Mouse (Mus musculus): ENCODE measurements at regions not wholly inside any gene's neighbourhood (a gene's known extent, or its start where the extent isn't known, plus 50 kb on each side); places are given as distances from the start of the nearest gene placed in this dataset.

DNA sequence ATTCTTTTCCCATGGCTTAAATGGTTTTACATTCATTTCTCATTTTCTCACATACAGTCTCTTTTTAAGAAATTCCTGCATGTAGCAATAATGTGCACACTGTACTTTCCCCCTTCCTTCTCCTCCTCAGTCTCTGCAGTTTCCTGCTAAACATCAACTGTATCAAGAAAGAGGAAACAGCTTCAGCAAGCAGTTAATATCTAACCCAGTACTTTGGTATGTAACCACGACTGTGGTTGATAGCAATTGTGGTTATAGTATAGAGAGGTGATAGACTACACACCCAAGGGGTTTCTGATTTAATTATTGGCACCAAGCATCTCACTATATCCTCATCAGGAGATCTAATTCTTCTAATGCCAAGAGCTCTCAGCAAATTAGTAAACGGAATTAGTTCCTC lies 52.8 kb upstream of the Eci2 start:
- Histone ChIP-seq H3K27ac (no peak overlapping the region), H3K9ac (no peak overlapping the region), H3K9me3 (replicated peaks) (no peaks in the 10 kb centered on the region), H3K27me3 (no peaks in the 10 kb centered on the region), H3K4me3 (no peak overlapping the region), H3K36me3 (no peaks in the 10 kb centered on the region), H3K4me1 (replicated peaks) (no peaks in the 10 kb centered on the region), H3K4me2 (no peak overlapping the region)
- 57% methylated on average over 2 of the region's 2 CpGs for WGBS
- ATAC-seq (replicated peaks; ENCODE audit: insufficient number of reproducible peaks, insufficient read depth, low FRiP score, low read depth): no peak

DNA sequence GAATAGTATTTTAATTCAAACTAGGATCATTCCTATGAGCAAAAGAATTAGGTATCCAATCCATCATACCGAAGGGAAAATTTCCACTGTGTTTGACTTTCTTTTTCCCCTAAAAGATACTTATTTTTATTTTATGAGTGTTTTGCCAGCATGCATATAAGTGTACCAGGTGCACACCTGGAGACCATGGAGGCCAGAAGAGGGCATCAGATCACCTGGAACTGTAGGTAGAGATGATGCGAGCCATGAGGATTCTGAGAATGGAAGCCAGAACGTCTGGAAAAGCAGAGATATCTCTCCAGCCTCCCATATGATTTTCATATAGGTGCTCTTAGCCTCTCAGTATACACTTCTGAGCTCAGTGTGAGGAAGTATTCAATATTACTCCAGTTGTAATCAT lies 58.5 kb upstream of the Eci2 start:
- no peak overlapping the region for H3K4me2 ChIP-seq
- no peaks in the 10 kb centered on the region for H3K4me1 ChIP-seq (replicated peaks)
- H3K36me3 ChIP-seq: no peaks in the 10 kb centered on the region
- WGBS: 65% methylated on average over 3 of the region's 3 CpGs
- no peak overlapping the region for H3K4me3 ChIP-seq
- H3K9ac ChIP-seq: no peak overlapping the region
- no peaks in the 10 kb centered on the region for H3K9me3 ChIP-seq (replicated peaks)
- no peak for ATAC-seq (replicated peaks; ENCODE audit: insufficient number of reproducible peaks, insufficient read depth, low FRiP score, low read depth)
- H3K27ac ChIP-seq: no peak overlapping the region
- H3K27me3 ChIP-seq: no peaks in the 10 kb centered on the region

DNA sequence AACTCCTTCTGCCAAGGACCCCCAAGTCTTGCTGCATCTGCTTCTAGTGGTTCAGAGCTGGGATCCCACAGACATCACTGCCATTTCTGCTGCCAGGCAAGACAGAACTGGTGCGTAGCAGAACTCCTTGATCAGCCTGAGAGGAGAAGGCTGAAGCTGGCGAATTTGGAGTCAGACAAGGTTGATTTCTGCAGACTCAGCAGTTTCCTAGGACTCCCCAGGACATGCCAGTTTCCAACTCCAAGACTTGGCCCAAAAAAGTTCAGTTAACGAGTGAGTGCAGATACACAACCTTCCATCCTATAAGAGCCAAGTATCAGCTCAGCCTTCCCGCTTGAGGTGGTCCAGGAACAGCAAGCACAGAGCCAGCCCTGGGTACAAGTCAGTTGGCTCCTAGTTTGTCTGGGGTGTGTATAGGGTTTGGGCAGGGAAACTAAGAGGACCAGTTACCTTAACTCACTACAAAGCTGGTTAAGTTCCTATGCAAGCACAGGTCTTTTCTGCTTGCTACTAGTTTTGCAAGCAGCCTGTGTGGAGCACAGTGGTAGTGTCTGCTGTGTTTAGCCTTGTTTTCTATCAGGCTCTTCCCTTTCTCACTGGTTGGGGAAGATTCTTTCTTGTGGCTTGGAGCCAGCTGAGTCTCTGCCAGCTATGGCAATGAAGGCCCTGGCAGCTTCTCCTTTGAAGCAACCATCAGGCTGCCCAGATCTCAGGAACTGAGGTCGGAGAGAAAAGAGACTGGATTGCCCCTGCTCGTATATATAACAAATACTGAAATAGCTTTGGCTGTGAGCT lies 60.5 kb upstream of the Eci2 start:
- Histone ChIP-seq H3K36me3 (no peaks in the 10 kb centered on the region), H3K4me3 (no peak overlapping the region), H3K27me3 (no peaks in the 10 kb centered on the region), H3K9ac (no peak overlapping the region), H3K4me2 (no peak overlapping the region), H3K27ac (no peak overlapping the region), H3K9me3 (replicated peaks) (no peaks in the 10 kb centered on the region), H3K4me1 (replicated peaks) (no peaks in the 10 kb centered on the region)
- no peak for ATAC-seq (replicated peaks; ENCODE audit: insufficient number of reproducible peaks, insufficient read depth, low FRiP score, low read depth)
- WGBS: 72% methylated on average over 6 of the region's 6 CpGs

DNA sequence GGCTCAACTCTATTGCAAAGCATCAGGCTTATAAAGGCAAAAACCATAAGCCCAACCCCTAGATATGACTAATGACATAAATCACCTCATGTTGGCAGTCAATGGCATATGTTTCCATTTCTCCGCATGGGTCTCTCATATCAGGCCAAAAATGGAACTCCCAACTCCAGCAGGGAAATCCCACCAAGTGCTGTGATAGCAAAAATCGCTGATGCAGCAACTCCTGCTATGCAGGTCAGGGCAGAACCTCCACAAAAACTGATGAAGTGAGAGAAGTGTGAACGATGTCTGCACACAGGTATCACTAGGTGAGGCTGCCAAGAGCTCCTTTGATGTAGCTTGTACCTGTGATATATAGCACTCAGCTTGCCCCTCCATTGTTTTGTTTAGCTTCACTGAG lies 64.3 kb upstream of the Eci2 start:
- no peak overlapping the region for H3K4me3 ChIP-seq
- no peak overlapping the region for H3K9ac ChIP-seq
- H3K4me2 ChIP-seq: no peak overlapping the region
- 67% methylated on average over 3 of the region's 3 CpGs for WGBS
- H3K27ac ChIP-seq: no peak overlapping the region
- ATAC-seq (replicated peaks; ENCODE audit: insufficient number of reproducible peaks, insufficient read depth, low FRiP score, low read depth): no peak
- no peaks in the 10 kb centered on the region for H3K4me1 ChIP-seq (replicated peaks)
- H3K9me3 ChIP-seq (replicated peaks): no peaks in the 10 kb centered on the region
- no peaks in the 10 kb centered on the region for H3K36me3 ChIP-seq
- no peaks in the 10 kb centered on the region for H3K27me3 ChIP-seq

DNA sequence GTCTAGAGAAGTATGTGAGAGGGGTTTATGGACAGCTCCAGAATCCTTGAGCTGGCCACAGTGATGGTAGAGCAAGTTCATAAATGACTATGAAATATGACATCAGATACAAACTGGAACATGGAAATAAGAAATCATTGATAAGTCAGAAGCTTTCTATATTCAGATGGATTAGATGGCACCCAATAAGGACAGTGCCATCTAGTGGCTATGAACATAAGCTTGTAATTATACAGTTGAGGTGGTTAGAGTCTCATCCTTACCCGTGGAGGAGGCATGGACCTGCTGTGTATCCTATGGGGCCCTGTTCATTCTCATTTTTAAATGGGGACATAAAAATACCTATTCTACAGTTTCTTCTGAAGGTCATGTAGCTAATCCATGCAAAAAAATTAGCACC lies 92.9 kb upstream of the Eci2 start:
- H3K4me1 ChIP-seq (replicated peaks): no peaks in the 10 kb centered on the region
- H3K4me3 ChIP-seq: no peak overlapping the region
- H3K27ac ChIP-seq: no peak overlapping the region
- no peaks in the 10 kb centered on the region for H3K36me3 ChIP-seq
- no peaks in the 10 kb centered on the region for H3K27me3 ChIP-seq
- no peak overlapping the region for H3K9ac ChIP-seq
- no peak for ATAC-seq (replicated peaks; ENCODE audit: insufficient number of reproducible peaks, insufficient read depth, low FRiP score, low read depth)
- 36% methylated on average over 1 of the region's 1 CpGs for WGBS
- no peaks in the 10 kb centered on the region for H3K9me3 ChIP-seq (replicated peaks)
- no peak overlapping the region for H3K4me2 ChIP-seq

DNA sequence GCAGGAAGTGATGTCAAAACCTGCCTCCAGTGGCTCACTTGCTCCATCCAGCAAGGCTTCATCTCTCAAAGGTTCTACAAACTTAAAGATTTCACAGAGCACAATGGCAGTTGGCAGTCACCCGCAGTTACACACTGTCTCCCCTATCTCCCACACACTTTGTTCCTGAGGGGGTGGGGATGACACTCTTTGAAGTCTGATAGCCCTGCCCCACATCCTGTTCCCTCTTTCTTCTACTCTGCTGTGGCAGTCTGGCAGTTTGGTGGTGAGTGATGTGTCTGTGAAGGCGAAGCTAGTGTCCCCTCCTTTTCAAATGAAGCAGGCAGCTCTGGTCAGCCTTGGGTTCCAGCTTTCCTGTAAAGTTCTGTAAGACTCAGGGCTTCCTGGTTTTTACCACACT lies 102.6 kb upstream of the Eci2 start:
- Histone ChIP-seq H3K4me1 (replicated peaks) (no peaks in the 10 kb centered on the region), H3K27me3 (no peaks in the 10 kb centered on the region), H3K36me3 (no peaks in the 10 kb centered on the region), H3K4me2 (no peak overlapping the region), H3K27ac (no peak overlapping the region), H3K4me3 (no peak overlapping the region), H3K9me3 (replicated peaks) (no peaks in the 10 kb centered on the region), H3K9ac (no peak overlapping the region)
- ATAC-seq (replicated peaks; ENCODE audit: insufficient number of reproducible peaks, insufficient read depth, low FRiP score, low read depth): no peak
- WGBS: 34% methylated on average over 2 of the region's 2 CpGs

DNA sequence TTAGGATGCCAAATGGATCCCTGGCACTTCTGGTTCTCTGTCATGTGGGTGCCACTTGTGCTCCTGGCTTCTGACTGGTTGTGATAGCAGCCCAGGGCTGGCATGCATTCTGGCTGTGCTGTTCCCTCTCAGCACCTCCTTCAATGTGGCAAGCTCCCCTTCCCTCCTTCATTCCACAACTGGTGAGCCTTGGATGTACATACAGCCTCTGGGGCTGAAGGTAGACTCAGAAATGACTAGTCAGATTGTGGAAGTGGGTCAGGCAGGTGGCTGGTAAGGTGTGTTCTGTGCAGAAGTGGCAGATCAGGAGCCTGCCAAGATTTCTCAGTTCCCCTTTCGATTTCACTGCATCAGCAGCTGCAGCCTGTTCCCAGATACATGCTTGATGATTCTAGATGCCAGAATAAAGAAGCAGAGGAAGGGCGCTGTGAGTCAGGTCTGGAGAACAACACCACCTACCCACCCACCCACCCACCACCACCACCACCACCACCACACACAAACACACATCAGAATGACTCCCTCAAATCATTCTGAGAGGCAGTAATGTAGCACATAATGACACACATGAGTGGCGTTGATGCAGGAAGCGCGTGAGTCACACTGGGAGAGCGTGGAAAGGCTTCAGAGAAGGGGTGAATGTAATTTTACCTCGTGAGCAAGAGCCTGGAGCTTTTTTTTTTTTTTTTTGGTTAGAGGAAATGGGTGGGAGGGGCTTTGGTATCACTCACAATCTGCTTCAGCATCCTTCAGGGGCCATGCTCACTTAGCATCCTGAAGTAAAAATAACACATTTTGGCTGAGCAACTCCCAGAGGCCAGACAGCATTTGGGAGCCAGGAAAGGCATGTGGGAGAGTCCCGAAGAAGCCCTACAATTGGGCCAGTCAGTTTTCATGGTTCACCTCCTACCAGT lies 104.6 kb upstream of the Eci2 start:
- no peak overlapping the region for H3K4me2 ChIP-seq
- no peak overlapping the region for H3K4me3 ChIP-seq
- no peak for ATAC-seq (replicated peaks; ENCODE audit: insufficient number of reproducible peaks, insufficient read depth, low FRiP score, low read depth)
- H3K27ac ChIP-seq: no peak overlapping the region
- H3K36me3 ChIP-seq: no peaks in the 10 kb centered on the region
- no peak overlapping the region for H3K9ac ChIP-seq
- H3K9me3 ChIP-seq (replicated peaks): no peaks in the 10 kb centered on the region
- H3K27me3 ChIP-seq: no peaks in the 10 kb centered on the region
- WGBS: 62% methylated on average over 8 of the region's 8 CpGs
- no peaks in the 10 kb centered on the region for H3K4me1 ChIP-seq (replicated peaks)

DNA sequence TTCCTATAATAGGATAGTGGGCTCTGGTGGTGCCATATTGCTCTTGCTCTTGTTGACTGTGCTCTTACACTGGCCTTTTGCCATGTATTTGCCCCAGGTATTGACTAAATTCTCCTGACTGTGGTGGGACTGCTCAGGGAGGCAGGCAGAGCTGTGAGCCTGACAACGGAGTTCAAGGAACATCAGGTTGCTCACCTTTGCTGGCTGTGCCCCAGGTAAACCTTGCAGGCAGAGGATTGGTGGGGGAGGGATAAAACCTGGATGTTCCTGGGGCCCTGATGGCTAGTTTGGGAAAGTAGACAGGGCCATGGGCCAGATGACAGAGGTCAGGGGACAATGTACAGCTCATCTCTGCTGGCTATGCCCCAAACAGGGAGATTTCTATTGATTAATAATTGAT lies 124.7 kb upstream of the Eci2 start:
- no peak for ATAC-seq (replicated peaks; ENCODE audit: insufficient number of reproducible peaks, insufficient read depth, low FRiP score, low read depth)
- no peaks in the 10 kb centered on the region for H3K9me3 ChIP-seq (replicated peaks)
- WGBS: 81% methylated on average over 1 of the region's 1 CpGs
- no peaks in the 10 kb centered on the region for H3K27me3 ChIP-seq
- no peaks in the 10 kb centered on the region for H3K4me1 ChIP-seq (replicated peaks)
- no peaks in the 10 kb centered on the region for H3K36me3 ChIP-seq
- H3K4me3 ChIP-seq: no peak overlapping the region
- no peak overlapping the region for H3K4me2 ChIP-seq
- H3K27ac ChIP-seq: no peak overlapping the region
- H3K9ac ChIP-seq: no peak overlapping the region

DNA sequence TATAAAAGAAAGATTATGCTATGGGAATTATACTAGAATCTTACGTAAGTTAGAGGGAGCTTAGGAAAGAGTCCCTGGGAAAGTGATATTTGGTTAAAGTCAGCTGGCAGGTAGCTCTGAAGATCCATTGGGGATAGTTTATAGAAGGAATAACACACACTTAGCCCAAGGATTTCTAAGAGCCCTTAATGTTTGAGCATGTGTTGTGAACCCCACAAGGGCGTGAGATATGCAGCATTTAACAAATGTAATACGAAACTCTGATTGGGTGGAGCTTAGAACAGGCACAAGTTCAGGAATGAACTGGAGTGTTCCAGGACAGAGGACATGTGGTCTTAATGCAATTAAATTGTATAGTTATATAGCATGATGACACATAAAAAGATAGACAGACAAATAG lies 132.6 kb upstream of the Eci2 start:
- Histone ChIP-seq H3K9ac (no peak overlapping the region), H3K27ac (no peak overlapping the region)
- 76% methylated on average over 3 of the region's 3 CpGs for WGBS

DNA sequence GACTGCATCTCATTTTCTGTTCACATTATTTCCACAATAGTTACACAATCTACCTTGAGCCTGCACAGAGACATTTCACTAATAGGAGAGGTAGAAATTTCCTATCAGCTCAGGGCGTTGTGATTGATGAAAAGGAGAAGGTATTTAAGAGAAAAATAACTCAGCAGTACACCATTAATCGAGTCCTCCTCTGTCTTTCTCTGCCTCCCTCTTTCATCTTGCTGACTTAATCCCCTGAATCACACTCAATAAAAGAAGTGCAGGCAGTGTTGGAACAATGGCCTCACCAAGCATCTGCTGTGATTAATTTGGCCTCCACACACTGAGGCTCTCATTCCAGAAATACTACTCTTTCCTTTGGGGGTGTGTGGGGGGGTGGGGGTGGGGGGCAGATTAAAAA lies 133.9 kb upstream of the Eci2 start:
- no peak for ATAC-seq (replicated peaks; ENCODE audit: insufficient number of reproducible peaks, insufficient read depth, low FRiP score, low read depth)
- Histone ChIP-seq H3K4me2 (no peak overlapping the region), H3K36me3 (no peaks in the 10 kb centered on the region), H3K9me3 (replicated peaks) (no peaks in the 10 kb centered on the region), H3K27me3 (no peaks in the 10 kb centered on the region), H3K9ac (no peak overlapping the region), H3K27ac (no peak overlapping the region), H3K4me1 (replicated peaks) (no peaks in the 10 kb centered on the region), H3K4me3 (no peak overlapping the region)
- WGBS: 65% methylated on average over 2 of the region's 2 CpGs

More for the DNA sequence above, 132.6 kb upstream of the Eci2 start:
- Histone ChIP-seq H3K27me3 (no peaks in the 10 kb centered on the region), H3K4me2 (no peak overlapping the region), H3K4me1 (replicated peaks) (no peaks in the 10 kb centered on the region), H3K4me3 (no peak overlapping the region), H3K9me3 (replicated peaks) (no peaks in the 10 kb centered on the region), H3K36me3 (no peaks in the 10 kb centered on the region)
- ATAC-seq (replicated peaks; ENCODE audit: insufficient number of reproducible peaks, insufficient read depth, low FRiP score, low read depth): no peak

DNA sequence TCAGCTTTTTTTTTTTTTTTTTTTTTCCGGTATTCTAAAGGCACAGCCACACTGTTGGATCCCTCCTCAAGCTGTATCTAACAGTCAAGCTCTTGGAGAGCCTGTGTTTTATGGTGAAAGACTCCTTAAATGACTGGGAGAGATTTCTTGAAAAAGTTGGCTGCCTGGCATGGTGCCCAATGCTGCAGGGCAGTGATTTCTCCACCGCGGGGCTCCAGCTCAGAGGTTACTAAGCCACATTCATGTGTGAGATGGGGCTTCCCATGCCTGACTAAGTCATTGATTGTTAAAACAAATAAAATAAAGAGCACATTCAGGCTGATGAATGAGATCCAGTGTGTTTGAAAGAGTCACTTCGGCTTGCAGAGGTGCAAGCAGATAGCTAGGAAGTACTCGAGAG lies 139.2 kb upstream of the Eci2 start:
- no peak for ATAC-seq (replicated peaks; ENCODE audit: insufficient number of reproducible peaks, insufficient read depth, low FRiP score, low read depth)
- no peak overlapping the region for H3K9ac ChIP-seq
- H3K27ac ChIP-seq: no peak overlapping the region
- H3K27me3 ChIP-seq: no peaks in the 10 kb centered on the region
- no peaks in the 10 kb centered on the region for H3K4me1 ChIP-seq (replicated peaks)
- H3K4me2 ChIP-seq: no peak overlapping the region
- no peak overlapping the region for H3K4me3 ChIP-seq
- no peaks in the 10 kb centered on the region for H3K9me3 ChIP-seq (replicated peaks)
- no peaks in the 10 kb centered on the region for H3K36me3 ChIP-seq
- 60% methylated on average over 5 of the region's 5 CpGs for WGBS
